Mouse (Mus musculus) MEL (cell line): ENCODE measurements around the gene Ttll11. TPM values are rescaled to one million over a fixed set of nuclear protein-coding genes. Genes with fewer than 3 reads are reported as not detected.

Source experiments
- DNase-seq: peaks from one replicate; pipeline ENCODE4 v3.0.0; 2011; ENCODE audit warnings: low read depth, low spot score
- H3K27ac ChIP-seq: 2 replicates; pipeline ENCODE4 v1.5.1; 2012; ENCODE audit warnings: low read depth, mild to moderate bottlenecking, control low read depth, low read length, moderate library complexity; ENCODE audit not compliant: control insufficient read depth
- H3K27me3 ChIP-seq, 2 experiments: fragments of 150-350 bp in 1 of 2; sonication (generic) in 1 of 2; 2 replicates each; pipeline ENCODE4 v1.6.1; 2012; ENCODE audit warnings: low read length in 2 of 2, mild to moderate bottlenecking in 2 of 2, improper control_type of control experiment in 1 of 2, moderate library complexity in 1 of 2; ENCODE audit not compliant: insufficient read depth in 2 of 2, control insufficient read depth in 1 of 2
- H3K36me3 ChIP-seq, 2 experiments: 2 replicates each; pipeline ENCODE4 v1.6.1; 2012 to 2014; ENCODE audit warnings: low read length in 2 of 2, improper control_type of control experiment in 1 of 2, inconsistent platforms in 1 of 2, mild to moderate bottlenecking in 1 of 2; ENCODE audit not compliant: insufficient read depth in 2 of 2, control insufficient read depth in 1 of 2
- H3K4me1 ChIP-seq, 2 experiments: fragments of 150-350 bp in 1 of 2; sonication (generic) in 1 of 2; 2 replicates each; pipeline ENCODE4 v1.6.1; 2012; ENCODE audit warnings: low read length in 2 of 2, improper control_type of control experiment in 1 of 2, mild to moderate bottlenecking in 1 of 2; ENCODE audit not compliant: insufficient read depth in 2 of 2, control insufficient read depth in 1 of 2
- H3K4me3 ChIP-seq, 2 experiments: fragments of 150-350 bp in 1 of 2; sonication (generic) in 1 of 2; 2 replicates each; pipeline ENCODE4 v1.5.1; 2012; ENCODE audit warnings: low read depth in 2 of 2, low read length in 2 of 2, mild to moderate bottlenecking in 2 of 2, moderate library complexity in 2 of 2, control low read depth in 1 of 2, improper control_type of control experiment in 1 of 2; ENCODE audit not compliant: control insufficient read depth in 1 of 2, insufficient read depth in 1 of 2
- H3K79me2 ChIP-seq: 2 replicates; pipeline ENCODE4 v1.6.1; 2012; ENCODE audit warnings: mild to moderate bottlenecking, low read length, moderate library complexity; ENCODE audit not compliant: control insufficient read depth, poor library complexity, insufficient read depth
- H3K9ac ChIP-seq: 2 replicates; pipeline ENCODE4 v1.6.1; 2012; ENCODE audit warnings: low read depth, mild to moderate bottlenecking, control low read depth, low read length, moderate library complexity; ENCODE audit not compliant: control insufficient read depth, poor library complexity, severe bottlenecking
- H3K9me3 ChIP-seq: fragments of 150-350 bp; sonication (generic); replicated peaks from 2 replicates; pipeline ENCODE4 v1.6.1; 2012; ENCODE audit warnings: mild to moderate bottlenecking, low read length, improper control_type of control experiment, moderate library complexity; ENCODE audit not compliant: insufficient read depth
- CHD1 ChIP-seq: IDR thresholded peaks from 2 replicates; pipeline ENCODE4 v1.6.1; 2012; ENCODE audit warnings: low read depth, mild to moderate bottlenecking, inconsistent platforms, low read length, improper control_type of control experiment
- CTCF ChIP-seq, 3 experiments: IDR thresholded peaks in 2 of 3; conservative IDR thresholded peaks in 1 of 3; 2 replicates each; pipeline ENCODE4 v1.5.1; 2011 to 2012; ENCODE audit warnings: low read length in 3 of 3, low read depth in 2 of 3, mild to moderate bottlenecking in 2 of 3, improper control_type of control experiment in 1 of 3, inconsistent platforms in 1 of 3, mixed read lengths in 1 of 3, moderate library complexity in 1 of 3; ENCODE audit not compliant: control insufficient read depth in 1 of 3, insufficient read depth in 1 of 3, poor library complexity in 1 of 3, severe bottlenecking in 1 of 3
- EP300 ChIP-seq, 2 experiments: IDR thresholded peaks; 2 replicates each; pipeline ENCODE4 v1.6.1; 2011; ENCODE audit warnings: improper control_type of control experiment in 2 of 2, low read length in 2 of 2, low read depth in 1 of 2, mild to moderate bottlenecking in 1 of 2
- ETS1 ChIP-seq: IDR thresholded peaks from 2 replicates; pipeline ENCODE4 v1.6.1; 2012; ENCODE audit warnings: low read depth, mild to moderate bottlenecking, inconsistent platforms, low read length, improper control_type of control experiment, moderate library complexity
- GATA1 ChIP-seq: IDR thresholded peaks from 2 replicates; pipeline ENCODE4 v1.6.1; 2011; ENCODE audit warnings: low read depth, low read length, improper control_type of control experiment
- MAZ ChIP-seq: IDR thresholded peaks from 2 replicates; pipeline ENCODE4 v1.6.1; 2012; ENCODE audit warnings: low read depth, mild to moderate bottlenecking, inconsistent platforms, low read length, improper control_type of control experiment
- MXI1 ChIP-seq: IDR thresholded peaks from 2 replicates; pipeline ENCODE4 v1.6.1; 2011; ENCODE audit warnings: mild to moderate bottlenecking, low read depth, low read length, improper control_type of control experiment
- NELFE ChIP-seq: IDR thresholded peaks from 2 replicates; pipeline ENCODE4 v1.6.1; 2011; ENCODE audit warnings: low read depth, low read length, improper control_type of control experiment
- POLR2A ChIP-seq, 2 experiments: IDR thresholded peaks; 2 replicates each; pipeline ENCODE4 v1.6.1; 2011 to 2012; ENCODE audit warnings: low read length in 2 of 2, mild to moderate bottlenecking in 2 of 2, control low read depth in 1 of 2, improper control_type of control experiment in 1 of 2, low read depth in 1 of 2, moderate library complexity in 1 of 2; ENCODE audit not compliant: control insufficient read depth in 1 of 2, insufficient read depth in 1 of 2, poor library complexity in 1 of 2
- POLR2AphosphoS5 ChIP-seq: IDR thresholded peaks from 2 replicates; pipeline ENCODE4 v1.6.1; 2012; ENCODE audit warnings: low read depth, borderline replicate concordance, mild to moderate bottlenecking, inconsistent platforms, low read length, moderate library complexity, mixed read lengths
- RAD21 ChIP-seq: IDR thresholded peaks from 2 replicates; pipeline ENCODE4 v1.6.1; 2011; ENCODE audit warnings: mild to moderate bottlenecking, low read depth, low read length, improper control_type of control experiment
- RCOR1 ChIP-seq: IDR thresholded peaks from 2 replicates; pipeline ENCODE4 v1.6.1; 2012; ENCODE audit warnings: low read depth, mild to moderate bottlenecking, inconsistent platforms, low read length, improper control_type of control experiment
- TAL1 ChIP-seq: IDR thresholded peaks from 2 replicates; pipeline ENCODE4 v1.6.1; 2012; ENCODE audit warnings: mild to moderate bottlenecking, inconsistent platforms, low read length, moderate library complexity, mixed read lengths
- TBP ChIP-seq: IDR thresholded peaks from 2 replicates; pipeline ENCODE4 v1.8.0; 2011; ENCODE audit warnings: low read depth, low read length, improper control_type of control experiment
- TCF12 ChIP-seq: IDR thresholded peaks from 2 replicates; pipeline ENCODE4 v1.6.1; 2014; ENCODE audit warnings: low read depth, mild to moderate bottlenecking, inconsistent platforms, low read length, improper control_type of control experiment, moderate library complexity
- UBTF ChIP-seq: IDR thresholded peaks from 2 replicates; pipeline ENCODE4 v1.6.1; 2012; ENCODE audit warnings: low read depth, mild to moderate bottlenecking, inconsistent platforms, low read length, improper control_type of control experiment, moderate library complexity, borderline replicate concordance; ENCODE audit not compliant: insufficient read depth
- ZMIZ1 ChIP-seq: IDR thresholded peaks from 2 replicates; pipeline ENCODE4 v1.6.1; 2012; ENCODE audit warnings: low read depth, mild to moderate bottlenecking, inconsistent platforms, low read length, improper control_type of control experiment, moderate library complexity
- polyA plus RNA-seq, 2 experiments: library from polyadenylated mRNA; stranded (reverse) in 1 of 2; unstranded in 1 of 2; fragments of >175 nt in 1 of 2; fragments of >200 nt in 1 of 2; gene quantifications; 2 replicates each; pipeline versions ENCODE4 v1.2.1 to v1.2.4; 2012; ENCODE audit warnings: low replicate concordance in 2 of 2, low read depth in 1 of 2; ENCODE audit not compliant: insufficient read length in 2 of 2, insufficient read depth in 1 of 2, missing spikeins in 1 of 2
- total RNA-seq: library from RNA; depleted of rRNA; stranded (reverse); fragments of 300-350 nt; gene quantifications from 2 replicates; pipeline ENCODE4 v1.2.3, GENCODE M21; 2012

Gene Ttll11
- total and polyA plus RNA-seq, 3 experiments, result 1.2 to 2.5 TPM; not detected in 1

GRCm38 (mm10) chr2:35833546-35833945, 146.2 kb downstream of the Ttll11 start (continued):
- TF ChIP-seq TCF12, result no peak
- TF ChIP-seq CTCF (IDR thresholded peaks at IDR 0.05 in 2 of 3, conservative IDR thresholded peaks at IDR 0.05 in 1 of 3; ENCODE audit: control insufficient read depth in 1 of 3, insufficient read depth in 1 of 3, low read depth in 2 of 3, low read length in 3 of 3, poor library complexity in 1 of 3, severe bottlenecking in 1 of 3), result no peak
- TF ChIP-seq POLR2AphosphoS5, result no peak

DNA sequence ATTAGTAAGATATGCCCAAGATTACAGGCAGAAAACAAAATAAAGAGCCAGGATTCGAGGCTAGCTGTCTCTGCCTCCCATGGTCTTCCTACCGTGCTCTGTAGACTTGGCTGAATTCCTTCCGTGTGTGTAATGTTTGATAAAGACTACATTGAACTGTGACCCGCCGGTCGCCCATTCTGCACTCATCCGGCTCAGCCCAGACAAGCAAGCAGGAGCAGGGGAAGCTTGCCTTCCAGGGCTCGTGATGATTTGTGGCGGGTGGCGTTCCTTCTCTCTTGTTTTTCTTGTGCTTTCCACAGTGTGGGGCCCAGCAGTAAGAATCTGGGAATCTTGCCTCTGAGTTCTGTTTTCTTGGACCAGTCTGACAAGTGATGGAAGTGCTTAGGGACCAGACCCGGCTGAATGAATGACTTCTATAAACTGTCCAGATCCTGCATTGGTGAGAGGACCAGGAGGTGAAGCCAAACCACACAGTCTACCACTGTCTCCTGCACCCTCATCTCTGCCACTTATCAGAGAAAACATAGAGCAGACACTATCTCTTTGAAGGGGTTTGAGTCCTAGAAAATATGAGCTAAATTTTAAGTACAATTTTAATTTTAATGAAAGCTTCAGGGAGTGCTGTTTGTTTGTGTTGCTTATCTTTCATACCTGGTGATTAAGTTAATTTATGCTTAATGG, 146.8 kb downstream of the Ttll11 start:
- peak overlapping the region; percentile 14 to 49 for H3K4me3 ChIP-seq

GRCm38 (mm10) chr2:35831904-35832581, 147.7 kb downstream of the Ttll11 start:
- Histone ChIP-seq H3K4me3 (peak overlapping the region; percentile 14 to 45), H3K36me3 (peaks cover 0 to 46% of the 10 kb centered on the region in 2 experiments; a peak in 2 of 4 replicates), H3K9ac (peak overlapping the region; percentile 84), H3K79me2 (no peaks in the 10 kb centered on the region; the same call in 1 of the 2 replicates), H3K27ac (peak overlapping the region; percentile 100), H3K9me3 (no peaks in the 10 kb centered on the region), H3K27me3 (no peaks in the 10 kb centered on the region), H3K4me1 (peaks cover 24 to 54% of the 10 kb centered on the region in 2 experiments)
- TF ChIP-seq RAD21 (no peak), CHD1 (peak; percentile 95), MXI1 (peak; percentile 1; the same call in 1 of the 2 replicates), POLR2A (IDR thresholded peaks at IDR 0.05; ENCODE audit: control insufficient read depth in 1 of 2, insufficient read depth in 1 of 2, low read depth in 1 of 2, low read length in 2 of 2, poor library complexity in 1 of 2) (peak in 1 of 2 experiments; percentile 16; a peak in 1 of 4 replicates)
- DNase-seq, result peak; percentile 67

More for the DNA sequence above, 146.8 kb downstream of the Ttll11 start:
- Histone ChIP-seq H3K79me2 (no peaks in the 10 kb centered on the region; the same call in 1 of the 2 replicates), H3K27me3 (no peaks in the 10 kb centered on the region), H3K27ac (peak overlapping the region; percentile 100), H3K9ac (peak overlapping the region; percentile 84), H3K9me3 (no peaks in the 10 kb centered on the region), H3K36me3 (peaks cover 0 to 46% of the 10 kb centered on the region in 2 experiments; a peak in 2 of 4 replicates), H3K4me1 (peaks cover 24 to 54% of the 10 kb centered on the region in 2 experiments)
- peak; percentile 76 for DNase-seq
- peak; percentile 51 to 53; a peak in 3 of 4 replicates for TF ChIP-seq EP300 (IDR thresholded peaks at IDR 0.05; ENCODE audit: low read depth in 1 of 2, low read length in 2 of 2)
- TF ChIP-seq TCF12, result peak; percentile 47
- 0 out of 2 replicates have a peak, but pooled peaks have one; percentile 27 for TF ChIP-seq ETS1
- TF ChIP-seq RCOR1, result no peak; the same call in 1 of the 2 replicates
- TF ChIP-seq UBTF, result 0 out of 2 replicates have a peak, but pooled peaks have one; percentile 42
- 0 out of 2 replicates have a peak, but pooled peaks have one; percentile 5 for TF ChIP-seq MXI1
- peak; percentile 64; the same call in 1 of the 2 replicates for TF ChIP-seq GATA1
- no peak for TF ChIP-seq MAZ
- no peak; the same call in 1 of the 2 replicates for TF ChIP-seq ZMIZ1
- peak in 1 of 2 experiments; percentile 16; a peak in 1 of 4 replicates for TF ChIP-seq POLR2A (IDR thresholded peaks at IDR 0.05; ENCODE audit: control insufficient read depth in 1 of 2, insufficient read depth in 1 of 2, low read depth in 1 of 2, low read length in 2 of 2, poor library complexity in 1 of 2)
- peak; percentile 12; the same call in 1 of the 2 replicates for TF ChIP-seq TAL1
- TF ChIP-seq TBP, result peak; percentile 64
- TF ChIP-seq NELFE, result peak; percentile 35; the same call in 1 of the 2 replicates
